Mouse (Mus musculus) liver, embryonic 16.5 days (tissue): Measurements from ENCODE around the gene Mrps36. TPM values are rescaled to one million over a fixed set of nuclear protein-coding genes. Genes with fewer than 3 reads are reported as not detected.

ENCODE experiments used
- ATAC-seq: fragments of 200-750 bp; cut with Nextera tagmentation; 2 replicates; pipeline ENCODE4 v1.8.0; 2017; ENCODE audit warnings: low read depth, mild to moderate bottlenecking, moderate number of reproducible peaks, moderate library complexity
- H3K27ac ChIP-seq: fragments of 300-500 bp; sonication (generic); 2 replicates; pipeline ENCODE4 v1.5.1; 2014; ENCODE audit warnings: mild to moderate bottlenecking, low read length
- H3K27me3 ChIP-seq: fragments of 300-500 bp; sonication (generic); 2 replicates; pipeline ENCODE4 v1.6.1; 2014; ENCODE audit warnings: low read depth, low read length, mixed read lengths; ENCODE audit not compliant: control insufficient read depth, insufficient read depth
- H3K36me3 ChIP-seq: fragments of 300-500 bp; sonication (generic); 2 replicates; pipeline ENCODE4 v1.6.1; 2014; ENCODE audit warnings: mild to moderate bottlenecking; ENCODE audit not compliant: control insufficient read depth, insufficient read depth
- H3K4me1 ChIP-seq: fragments of 300-500 bp; sonication (generic); 2 replicates; pipeline ENCODE4 v1.6.1; 2014; ENCODE audit warnings: low read depth, low read length, mixed read lengths; ENCODE audit not compliant: control insufficient read depth
- H3K4me2 ChIP-seq: fragments of 300-500 bp; sonication (generic); 2 replicates; pipeline ENCODE4 v1.6.1; 2014; ENCODE audit warnings: low read depth, low read length, mixed read lengths
- H3K4me3 ChIP-seq: fragments of 300-500 bp; sonication (generic); 2 replicates; pipeline ENCODE4 v1.5.1; 2014; ENCODE audit warnings: low read depth, mild to moderate bottlenecking, low read length
- H3K9ac ChIP-seq: fragments of 300-500 bp; sonication (generic); 2 replicates; pipeline ENCODE4 v1.6.1; 2014; ENCODE audit warnings: low read depth, low read length
- H3K9me3 ChIP-seq: fragments of 300-500 bp; sonication (generic); replicated peaks from 2 replicates; pipeline ENCODE4 v1.6.1; 2016; ENCODE audit warnings: low read length; ENCODE audit not compliant: control insufficient read depth
- WGBS: fragments of 180-500 bp; shearing (Covaris S2); extraction: QIAGEN DNeasy Blood & Tissue Kit; methylation state at CpG from one replicate; pipeline ENCODE4 v1.1.7; 2014; ENCODE audit not compliant: insufficient replicate concordance; 5-methylcytosine and 5-hydroxymethylcytosine counted together
- polyA plus RNA-seq: library from polyadenylated mRNA; unstranded; fragments of >200 nt; fragmentation: Nextera tagmentation; extraction: Ambion mirVana; gene quantifications from 2 replicates; pipeline ENCODE4 v1.2.1, GENCODE M21; 2015

Gene Mrps36
- polyA plus RNA-seq, 1 experiment from 2014 or later, result 92.4 TPM

GRCm38 (mm10) chr13:100687513-100687912, 56.9 kb downstream of the Mrps36 start:
- Histone ChIP-seq H3K36me3 (no peaks in the 10 kb centered on the region), H3K9me3 (no peaks in the 10 kb centered on the region), H3K9ac (no peak overlapping the region), H3K4me3 (no peak overlapping the region), H3K4me1 (no peaks in the 10 kb centered on the region), H3K27ac (no peak overlapping the region), H3K4me2 (no peak overlapping the region), H3K27me3 (no peaks in the 10 kb centered on the region)
- WGBS, result 59% methylated on average over 7 of the region's 7 CpGs
- ATAC-seq, result no peak

Other genes with a start within 250 kb of the Mrps36 start
- gene Ocln, start 191.9 kb downstream of the Mrps36 start, polyA plus RNA-seq, result 12.9 and 15.1 TPM in 2 replicates
- gene Marveld2, start 127.7 kb downstream of the Mrps36 start, polyA plus RNA-seq, result 9.6 and 10.5 TPM in 2 replicates
- 121 and 134 TPM in 2 replicates for gene Ak6, start 93.7 kb downstream of the Mrps36 start, polyA plus RNA-seq
- 11.4 and 12.5 TPM in 2 replicates for gene Rad17, start 93.6 kb downstream of the Mrps36 start, polyA plus RNA-seq
- 12.2 and 13.3 TPM in 2 replicates for gene Taf9, start 93.1 kb downstream of the Mrps36 start, polyA plus RNA-seq
- 6.0 and 6.3 TPM in 2 replicates for gene Ccdc125, start 74.9 kb downstream of the Mrps36 start, polyA plus RNA-seq
- gene Cdk7, start 13.7 kb downstream of the Mrps36 start, polyA plus RNA-seq, result 28.7 and 31.4 TPM in 2 replicates
- gene Cenph, start 31.2 kb upstream of the Mrps36 start, polyA plus RNA-seq, result 24.0 and 24.2 TPM in 2 replicates
- gene Ccnb1, start 41.9 kb upstream of the Mrps36 start, polyA plus RNA-seq, result 186 and 211 TPM in 2 replicates
- 21.2 and 22.3 TPM in 2 replicates for gene Slc30a5, start 88.8 kb upstream of the Mrps36 start, polyA plus RNA-seq